Mouse (Mus musculus): Measurements from ENCODE around the gene Snapc4. TPM values are rescaled to one million over a fixed set of nuclear protein-coding genes. Genes with fewer than 3 reads are reported as not detected.

Gene Snapc4
- 38.3 and 45.5 TPM in 2 replicates for polyA plus RNA-seq (2012; rRNA removed)

GRCm38 (mm10) chr2:26380131-26380771, at the start of gene Snapc4:
Snapc4 (minus strand) TSS chr2:26380653.

GRCm38 (mm10) chr2:26408515-26409356, 28.3 kb upstream of the Snapc4 start, which contains the start of gene Inpp5e:
Inpp5e (minus strand) TSS chr2:26409203.

GRCm38 (mm10) chr2:26389154-26389690, 8.8 kb upstream of the Snapc4 start, which contains the start of the genes Entr1 and Pmpca:
Entr1 (minus strand) TSS chr2:26389316.
Pmpca (plus strand) TSS chr2:26389339.

GRCm38 (mm10) chr2:26360772-26361171, 19.7 kb downstream of the Snapc4 start, which contains the start of gene Card9:
Card9 (minus strand) TSS chr2:26360918.

GRCm38 (mm10) chr2:26351358-26352290, 28.8 kb downstream of the Snapc4 start, which contains the start of gene Dnlz:
Dnlz (minus strand) TSS chr2:26352110.

GRCm38 (mm10) chr2:26315072-26315924, 65.2 kb downstream of the Snapc4 start, which contains the start of gene Gpsm1:
Gpsm1 (plus strand) TSS chr2:26315515.

Other genes with a start within 250 kb of the Snapc4 start
- gene Lhx3, start 172.4 kb downstream of the Snapc4 start, polyA plus RNA-seq (2012; rRNA removed) = 1.7 and 5.5 TPM in 2 replicates
- 16.9 and 17.4 TPM in 2 replicates for gene Qsox2, start 143.1 kb downstream of the Snapc4 start, polyA plus RNA-seq (2012; rRNA removed)
- gene Ccdc187, start 86.1 kb downstream of the Snapc4 start, polyA plus RNA-seq (2012; rRNA removed) = 0.53 and 0.64 TPM in 2 replicates
- 90.4 and 91.8 TPM in 2 replicates for gene Gpsm1, start 65.1 kb downstream of the Snapc4 start, polyA plus RNA-seq (2012; rRNA removed)
- gene Dnlz, start 28.5 kb downstream of the Snapc4 start, polyA plus RNA-seq (2012; rRNA removed) = 29.9 and 41.4 TPM in 2 replicates
- gene Card9, start 19.7 kb downstream of the Snapc4 start, polyA plus RNA-seq (2012; rRNA removed) = 2.5 and 3.2 TPM in 2 replicates
- 171 and 203 TPM in 2 replicates for gene Entr1, start 8.7 kb upstream of the Snapc4 start, polyA plus RNA-seq (2012; rRNA removed)
- 113 and 121 TPM in 2 replicates for gene Pmpca, start 8.7 kb upstream of the Snapc4 start, polyA plus RNA-seq (2012; rRNA removed)
- 37.1 and 43.5 TPM in 2 replicates for gene Inpp5e, start 28.6 kb upstream of the Snapc4 start, polyA plus RNA-seq (2012; rRNA removed)
- gene Sec16a, start 64.6 kb upstream of the Snapc4 start, polyA plus RNA-seq (2012; rRNA removed) = 36.5 and 43.9 TPM in 2 replicates
- 38.0 and 39.8 TPM in 2 replicates for gene Notch1, start 136.0 kb upstream of the Snapc4 start, polyA plus RNA-seq (2012; rRNA removed)
- gene Egfl7, start 199.4 kb upstream of the Snapc4 start, polyA plus RNA-seq (2012; rRNA removed) = 105 and 158 TPM in 2 replicates
- gene Gm20532, start 206.0 kb upstream of the Snapc4 start, polyA plus RNA-seq (2012; rRNA removed) = not detected in 2 replicates
- gene Agpat2, start 223.8 kb upstream of the Snapc4 start, polyA plus RNA-seq (2012; rRNA removed) = 5.7 and 11.7 TPM in 2 replicates
- gene Fam69b, start 247.8 kb upstream of the Snapc4 start, polyA plus RNA-seq (2012; rRNA removed) = 28.6 and 42.2 TPM in 2 replicates